Mouse (Mus musculus) brain, adult 2 months (tissue): ENCODE results near the gene Ccni.

Experiments
- DNase-seq: peaks from one replicate; pipeline ENCODE4 v3.0.0; 2011; ENCODE audit warnings: low read depth, low spot score

Ccni gene

GRCm38 (mm10) chr5:93206109-93207005, at the start of gene Ccni, which contains the start of gene 2010109A12Rik:
Gene Ccni, minus strand, starts transcription at chr5:93206495.
Gene 2010109A12Rik, plus strand, starts transcription at chr5:93206518.
- peak; percentile 99 for DNase-seq

GRCm38 (mm10) chr5:93255759-93256265, 49.5 kb upstream of the Ccni start:
- DNase-seq = no peak

DNA sequence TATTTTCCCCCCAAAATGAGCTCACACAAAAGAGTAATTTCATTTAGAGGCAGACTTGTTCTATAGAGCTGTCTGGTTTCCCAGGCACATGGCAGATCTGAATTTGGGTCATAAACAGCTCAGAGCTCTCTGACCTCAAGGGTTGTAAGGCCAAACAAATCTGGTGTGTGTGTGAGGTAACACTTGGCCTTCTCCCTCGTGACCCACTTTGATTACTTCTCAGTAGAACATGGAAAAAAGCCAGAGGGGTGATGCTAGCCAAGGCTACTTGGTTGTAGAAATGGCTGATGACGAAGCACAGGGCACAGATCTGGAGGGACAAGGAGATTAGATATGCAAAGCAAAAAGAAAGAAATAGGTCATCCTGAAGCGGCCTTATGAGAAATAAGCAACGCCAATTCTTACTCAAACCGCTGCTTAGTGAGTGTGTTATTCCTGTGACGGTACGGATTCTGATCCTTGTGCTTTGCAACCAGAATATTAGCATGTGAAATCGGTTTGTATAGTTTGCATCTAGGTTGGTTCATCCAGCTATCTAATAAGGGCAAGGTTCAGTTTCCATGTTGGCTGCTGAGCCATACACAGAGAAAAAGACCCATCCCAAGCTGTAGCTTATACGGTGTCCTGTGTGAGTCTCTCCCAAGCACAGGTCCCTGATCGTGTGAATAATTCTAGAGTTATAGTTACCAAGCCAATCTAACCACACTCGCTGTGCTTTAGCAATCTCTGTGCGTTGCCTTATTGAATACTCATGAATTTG, 44.9 kb upstream of the Ccni start:
- peak; percentile 91 for DNase-seq

DNA sequence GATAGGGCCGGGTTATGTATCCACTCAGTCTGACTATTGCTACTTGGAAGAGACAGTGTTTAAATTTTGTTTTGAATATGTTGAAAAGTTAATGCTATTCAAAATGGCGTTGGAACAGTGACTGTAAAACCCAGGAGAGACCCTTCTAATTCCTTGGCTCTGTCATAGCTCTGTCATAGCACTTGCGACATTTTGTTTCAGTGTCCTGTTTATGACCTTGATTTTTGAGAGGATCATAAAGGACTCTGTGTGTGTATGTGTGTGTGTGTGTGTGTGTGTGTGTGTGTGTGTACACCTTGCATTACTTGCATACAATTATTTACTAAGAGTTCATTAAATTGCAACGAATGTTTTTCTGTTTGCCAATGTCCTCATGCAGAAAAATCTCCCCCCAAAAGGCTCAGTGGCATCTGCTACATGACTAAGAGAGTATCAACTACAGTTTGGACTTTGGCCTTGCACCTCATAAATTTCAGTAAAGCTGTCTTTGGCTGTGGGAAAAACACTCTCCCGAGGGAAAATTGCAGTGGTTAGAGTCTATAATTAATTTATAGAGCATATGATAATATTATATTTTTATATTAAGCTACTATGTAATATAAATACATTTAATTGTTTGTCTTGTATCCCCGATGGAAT, 43.8 kb upstream of the Ccni start:
- DNase-seq = no peak

GRCm38 (mm10) chr5:93245280-93245679, 39.0 kb upstream of the Ccni start:
- no peak for DNase-seq

DNA sequence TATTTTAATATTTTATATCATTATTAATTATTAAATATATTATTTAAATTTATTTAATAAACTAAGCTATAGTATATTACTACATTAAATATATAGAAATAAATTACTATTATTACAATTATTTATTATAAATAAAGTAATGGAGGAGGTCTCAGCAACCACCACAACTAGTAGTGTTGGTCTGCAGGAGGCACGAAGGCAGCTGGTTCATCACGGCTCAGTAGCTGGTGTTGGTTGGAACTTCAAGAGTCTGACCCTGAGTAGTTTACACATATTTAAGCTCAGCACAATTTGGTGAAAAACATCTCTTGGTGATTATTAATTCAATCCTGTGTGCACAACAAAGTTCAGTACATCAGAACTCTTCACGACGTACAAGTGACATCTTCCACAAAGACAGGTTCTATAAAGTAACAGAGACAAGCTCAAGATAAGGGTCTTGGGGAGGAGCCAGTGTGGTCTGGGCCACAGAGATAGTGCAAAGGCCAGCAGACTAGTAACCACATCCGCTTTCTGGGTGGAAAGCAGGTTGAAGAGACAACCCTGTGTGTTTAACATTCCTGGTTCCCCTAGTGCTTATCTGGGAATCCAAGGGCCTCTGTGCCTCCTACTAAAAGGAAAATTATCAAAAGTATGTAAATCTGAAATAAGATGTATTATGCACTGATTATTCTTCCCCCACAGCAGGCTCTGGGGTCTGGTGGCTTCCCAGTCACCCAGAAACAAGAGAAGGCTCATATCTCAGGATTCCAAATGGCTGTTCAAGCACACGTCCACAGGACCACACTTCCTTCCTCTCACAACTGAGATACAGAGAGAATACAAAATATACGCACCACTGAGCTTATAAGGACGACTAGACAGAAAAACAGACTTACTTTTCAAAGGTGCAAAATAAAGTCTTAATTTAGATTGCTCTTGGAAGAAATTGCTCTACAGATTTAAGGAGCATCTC, 33.6 kb upstream of the Ccni start:
- no peak for DNase-seq

DNA sequence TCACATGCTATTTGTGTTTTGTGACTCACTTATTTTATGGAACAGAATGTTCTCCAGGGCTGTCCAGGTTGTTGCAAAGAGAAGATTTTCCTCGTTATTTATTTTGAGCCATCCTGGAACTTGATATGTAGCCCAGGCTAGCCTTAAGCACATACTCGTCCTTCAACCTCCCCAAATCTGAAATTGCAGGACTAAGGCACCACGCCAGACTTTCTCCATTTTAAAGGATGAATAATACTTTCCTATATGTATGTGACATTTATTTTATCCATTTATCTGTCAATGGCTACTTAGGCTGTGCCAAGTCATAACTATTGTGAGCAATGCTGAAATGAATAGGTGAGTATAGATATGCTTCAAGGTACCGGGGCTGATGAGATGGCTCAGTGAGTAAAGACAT, 30.2 kb upstream of the Ccni start:
- peak; percentile 41 for DNase-seq

GRCm38 (mm10) chr5:93235888-93236287, 29.6 kb upstream of the Ccni start:
- DNase-seq = peak; percentile 97

- no peak for DNase-seq
These were observed 28.3 kb upstream of the Ccni start for GRCm38 (mm10) chr5:93234605-93235004.

- peak; percentile 56 for DNase-seq
These were observed 27.8 kb upstream of the Ccni start for GRCm38 (mm10) chr5:93234130-93234529.

GRCm38 (mm10) chr5:93232838-93233237, 26.5 kb upstream of the Ccni start:
- no peak for DNase-seq

DNA sequence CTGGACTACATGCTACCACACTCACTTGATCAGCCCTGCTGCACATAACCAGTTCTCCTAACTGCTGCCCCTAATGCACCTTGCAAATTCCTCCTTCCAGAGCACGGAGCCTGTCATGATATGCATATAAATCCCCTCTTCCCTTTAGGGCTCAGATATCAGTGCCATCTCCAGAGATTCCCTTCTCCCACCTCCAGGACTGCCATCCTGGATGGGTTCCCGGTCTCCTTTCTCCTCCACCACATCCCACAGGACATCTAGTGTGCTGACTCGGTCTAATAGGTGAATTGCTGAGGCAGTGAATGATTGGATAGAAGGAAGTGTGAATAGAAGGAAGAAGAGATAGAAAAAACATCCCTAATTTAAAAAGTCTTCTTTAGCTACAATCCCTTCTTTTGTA, 25.4 kb upstream of the Ccni start:
- no peak for DNase-seq

GRCm38 (mm10) chr5:93229527-93229926, 23.2 kb upstream of the Ccni start:
- no peak for DNase-seq

DNA sequence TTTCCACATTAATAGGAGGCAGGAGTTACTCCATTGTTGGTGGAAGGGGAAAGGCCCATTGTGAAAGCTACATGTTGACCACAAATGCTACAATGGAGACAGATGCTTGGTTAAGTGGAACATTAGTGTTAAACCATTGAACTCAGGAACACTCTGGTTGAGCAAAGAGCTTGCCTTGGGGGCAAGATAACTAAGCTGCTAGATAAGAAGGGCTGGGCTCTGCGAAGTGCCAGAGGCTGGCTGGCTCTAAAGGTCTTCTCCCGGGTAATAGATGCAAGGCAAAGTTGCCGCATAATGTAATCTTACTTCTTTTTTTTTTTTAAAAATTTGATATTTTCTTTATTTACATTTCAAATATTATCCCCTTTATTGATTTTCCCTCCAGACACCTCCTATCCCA, 20.9 kb upstream of the Ccni start:
- no peak for DNase-seq

DNA sequence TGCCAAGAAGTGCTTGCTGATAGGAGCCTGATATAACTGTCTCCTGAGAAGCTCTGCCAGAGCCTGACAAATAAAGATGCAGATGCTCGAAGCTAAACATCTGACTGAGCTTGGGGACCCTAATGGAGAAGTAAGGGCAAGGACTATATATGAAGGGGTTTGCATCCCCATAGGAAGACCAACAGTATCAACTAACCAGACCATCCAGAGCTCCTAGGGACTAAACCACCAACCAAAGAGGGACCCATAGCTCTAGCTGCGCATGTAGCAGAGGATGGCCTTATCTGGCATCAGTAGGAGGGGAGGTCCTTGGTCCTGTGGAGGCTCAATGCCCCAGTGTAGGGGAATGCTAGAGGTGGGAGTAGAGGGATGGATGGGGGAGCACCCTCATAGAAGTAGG, 18.3 kb upstream of the Ccni start:
- no peak for DNase-seq

- peak; percentile 79 for DNase-seq
These were observed 15.4 kb upstream of the Ccni start for GRCm38 (mm10) chr5:93221661-93222060.

- DNase-seq = no peak
These were observed 12.1 kb upstream of the Ccni start for GRCm38 (mm10) chr5:93218375-93218774.

DNA sequence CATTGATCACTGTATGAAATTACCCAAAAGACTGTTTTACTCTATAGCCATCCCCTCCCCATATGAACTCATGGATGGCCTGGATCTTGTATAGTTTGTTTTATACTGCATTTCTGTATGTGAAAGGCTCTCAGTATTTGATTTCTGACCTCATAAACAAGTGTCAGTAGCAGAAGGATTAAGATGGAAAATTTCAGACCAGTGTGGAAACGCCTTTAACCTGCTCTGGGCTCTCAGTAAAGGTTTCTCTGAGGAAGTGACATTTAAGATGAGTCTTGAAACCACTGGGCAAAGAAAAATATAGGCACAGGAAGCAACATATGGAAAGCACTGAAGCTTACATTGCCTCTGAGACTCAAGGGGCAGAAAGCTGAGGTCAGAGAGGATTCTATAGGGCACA, 1.3 kb upstream of the Ccni start:
- no peak for DNase-seq

DNA sequence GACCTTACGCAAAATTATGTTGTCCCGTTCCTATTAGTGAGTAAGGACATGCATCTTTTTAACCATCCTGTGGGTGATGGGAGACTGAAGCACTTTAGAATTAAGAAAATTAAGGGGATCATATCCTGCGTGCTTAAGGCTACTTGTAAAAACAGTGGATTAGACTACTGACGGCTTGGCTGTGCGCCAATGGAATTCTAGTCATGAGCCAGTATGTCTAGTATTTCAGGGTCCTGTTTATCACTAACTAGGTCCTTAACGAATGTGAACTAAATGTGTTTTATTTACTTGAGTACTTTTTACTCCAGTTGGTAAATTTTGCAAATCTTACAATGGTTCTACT, 682 bp upstream of the Ccni start:
- DNase-seq = no peak

DNA sequence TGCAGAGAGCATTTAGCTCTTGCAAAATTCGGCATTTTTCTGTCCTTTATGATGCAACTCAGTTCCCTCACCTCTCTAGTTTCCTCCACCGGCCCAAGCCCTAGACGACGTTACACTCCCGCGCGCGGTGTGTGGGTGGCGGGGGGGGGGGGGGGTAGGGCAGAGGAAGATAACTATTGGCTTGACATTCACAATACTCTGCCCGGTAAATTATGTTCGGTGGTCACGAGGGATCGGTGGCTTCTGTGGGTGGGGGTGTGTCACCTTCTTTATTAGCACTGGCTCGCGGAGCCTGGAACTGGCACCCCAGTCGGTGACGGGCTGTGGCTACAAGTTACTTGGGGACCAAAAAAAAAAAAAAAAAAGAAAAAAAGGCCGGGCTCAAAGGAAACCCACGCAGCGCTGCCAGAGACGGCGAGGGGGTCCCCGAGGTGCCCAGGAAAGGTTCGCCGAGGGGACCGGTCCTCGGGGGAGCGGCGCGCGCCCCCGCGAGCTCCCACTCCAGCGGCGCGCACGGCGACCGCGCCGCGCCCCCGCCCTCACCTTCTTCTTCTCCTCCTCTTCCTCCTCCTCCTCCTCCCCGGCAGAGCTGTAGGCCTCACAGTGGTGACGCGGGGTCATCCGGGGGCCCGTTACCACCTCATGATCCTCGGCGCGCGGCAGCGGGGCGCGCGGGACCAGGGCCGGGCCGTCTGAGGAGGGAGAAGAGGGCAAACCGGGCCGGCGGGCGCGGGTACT, 755 bp downstream of the Ccni start:
- peak; percentile 68 for DNase-seq
